Mouse (Mus musculus) heart, embryonic 14.5 days (tissue): ENCODE data around the gene Scaf1. TPM values are rescaled to one million over a fixed set of nuclear protein-coding genes. Genes with fewer than 3 reads are reported as not detected.

ENCODE experiments used
- ATAC-seq: fragments of 200-750 bp; cut with Nextera tagmentation; 2 replicates; pipeline ENCODE4 v1.8.0; 2017; ENCODE audit warnings: low read depth, moderate TSS enrichment; ENCODE audit not compliant: insufficient number of reproducible peaks, insufficient read depth, low FRiP score
- H3K27ac ChIP-seq, 2 experiments: fragments of 200-500 bp in 1 of 2; fragments of 300-500 bp in 1 of 2; sonication (generic) in 1 of 2; replicated peaks in 1 of 2; 2 replicates each; pipeline ENCODE4 v1.5.1; 2012 to 2014; ENCODE audit warnings: low read depth in 2 of 2, low read length in 2 of 2, control low read depth in 1 of 2, mild to moderate bottlenecking in 1 of 2, mixed read lengths in 1 of 2; ENCODE audit not compliant: control insufficient read depth in 1 of 2, insufficient read depth in 1 of 2
- H3K27me3 ChIP-seq: fragments of 300-500 bp; sonication (generic); 2 replicates; pipeline ENCODE4 v1.6.1; 2014; ENCODE audit warnings: mild to moderate bottlenecking, low read length, control low read depth; ENCODE audit not compliant: control insufficient read depth, insufficient read depth
- H3K36me3 ChIP-seq: fragments of 300-500 bp; sonication (generic); 2 replicates; pipeline ENCODE4 v1.6.1; 2014; ENCODE audit warnings: mild to moderate bottlenecking, control low read depth, low read length, mixed read lengths; ENCODE audit not compliant: control insufficient read depth, insufficient read depth
- H3K4me1 ChIP-seq, 2 experiments: fragments of 200-500 bp in 1 of 2; fragments of 300-500 bp in 1 of 2; sonication (generic) in 1 of 2; 2 replicates each; pipeline ENCODE4 v1.6.1; 2012 to 2014; ENCODE audit warnings: low read length in 2 of 2, control low read depth in 1 of 2, mixed read lengths in 1 of 2; ENCODE audit not compliant: control insufficient read depth in 2 of 2, insufficient read depth in 2 of 2
- H3K4me2 ChIP-seq: fragments of 300-500 bp; sonication (generic); 2 replicates; pipeline ENCODE4 v1.6.1; 2014; ENCODE audit warnings: mild to moderate bottlenecking, low read length
- H3K4me3 ChIP-seq, 2 experiments: fragments of 200-500 bp in 1 of 2; fragments of 300-500 bp in 1 of 2; sonication (generic) in 1 of 2; 2 replicates each; pipeline ENCODE4 v1.5.1; 2012 to 2014; ENCODE audit warnings: low read length in 2 of 2, mild to moderate bottlenecking in 2 of 2, control low read depth in 1 of 2, low read depth in 1 of 2, moderate library complexity in 1 of 2; ENCODE audit not compliant: control insufficient read depth in 1 of 2, insufficient read depth in 1 of 2
- H3K9ac ChIP-seq: fragments of 300-500 bp; sonication (generic); 2 replicates; pipeline ENCODE4 v1.6.1; 2014; ENCODE audit warnings: mild to moderate bottlenecking, low read length
- H3K9me3 ChIP-seq: fragments of 300-500 bp; sonication (generic); 2 replicates; pipeline ENCODE4 v1.6.1; 2016; ENCODE audit warnings: low read length, control low read depth; ENCODE audit not compliant: control insufficient read depth
- WGBS: fragments of 180-500 bp; shearing (Covaris S2); extraction: QIAGEN DNeasy Blood & Tissue Kit; methylation state at CpG from one replicate; pipeline ENCODE4 v1.1.7; 2014; 5-methylcytosine and 5-hydroxymethylcytosine counted together
- polyA plus RNA-seq: library from polyadenylated mRNA; unstranded; fragments of >200 nt; fragmentation: Nextera tagmentation; extraction: Ambion mirVana; gene quantifications from 2 replicates; pipeline ENCODE4 v1.2.1, GENCODE M21; 2014

The Scaf1 gene
- polyA plus RNA-seq, 1 experiment from 2014 or later = 36.2 TPM

- Histone ChIP-seq H3K4me1 (peaks cover 12 to 29% of the 10 kb centered on the region in 2 experiments), H3K9ac (peak within 1 kb of the TSS; percentile 99), H3K27me3 (no peaks in the 10 kb centered on the region), H3K4me3 (peak within 1 kb of the TSS; percentile 79 to 96), H3K27ac (peak within 1 kb of the TSS; percentile 94 to 96), H3K36me3 (peaks cover 48% of the 10 kb centered on the region), H3K9me3 (no peaks in the 10 kb centered on the region), H3K4me2 (peak within 1 kb of the TSS; percentile 84)
- under 1% methylated on average over 42 of the region's 42 CpGs for WGBS
- ATAC-seq = peak; percentile 95
Measured at GRCm38 (mm10) chr7:44986192-44986878, 29.8 kb downstream of the Scaf1 start, which contains the start of gene Prmt1. Prmt1 (minus strand) TSS chr7:44986568.

- peak; percentile 5 for ATAC-seq
- Histone ChIP-seq H3K9ac (peak overlapping the region; percentile 99), H3K4me3 (peak overlapping the region; percentile 64 to 96), H3K4me2 (peak overlapping the region; percentile 78), H3K27ac (peak overlapping the region; percentile 70 to 96), H3K27me3 (no peaks in the 10 kb centered on the region), H3K9me3 (no peaks in the 10 kb centered on the region), H3K4me1 (peaks cover 12 to 29% of the 10 kb centered on the region in 2 experiments), H3K36me3 (peaks cover 48% of the 10 kb centered on the region)
- under 1% methylated on average over 42 of the region's 45 CpGs for WGBS
Measured at GRCm38 (mm10) chr7:44985595-44986191, 30.5 kb downstream of the Scaf1 start.

GRCm38 (mm10) chr7:44984833-44985164, 31.4 kb downstream of the Scaf1 start:
- H3K4me3 ChIP-seq = peak overlapping the region; percentile 0 to 96; a peak in 3 of 4 replicates
- H3K4me1 ChIP-seq = peaks cover 12 to 29% of the 10 kb centered on the region in 2 experiments
- peaks cover 49% of the 10 kb centered on the region for H3K36me3 ChIP-seq
- no peaks in the 10 kb centered on the region for H3K9me3 ChIP-seq
- peak overlapping the region in 1 of 2 experiments; percentile 96; a peak in 2 of 4 replicates for H3K27ac ChIP-seq
- H3K27me3 ChIP-seq = no peaks in the 10 kb centered on the region
- ATAC-seq = no peak
- H3K4me2 ChIP-seq = peak overlapping the region; percentile 78
- 46% methylated on average over 3 of the region's 3 CpGs for WGBS
- peak overlapping the region; percentile 99 for H3K9ac ChIP-seq

- WGBS = 68% methylated on average over 7 of the region's 7 CpGs
- Histone ChIP-seq H3K9ac (peak overlapping the region; percentile 99), H3K9me3 (no peaks in the 10 kb centered on the region), H3K27me3 (no peaks in the 10 kb centered on the region), H3K4me2 (peak overlapping the region; percentile 78; the same call in 1 of the 2 replicates), H3K4me1 (peaks cover 12 to 29% of the 10 kb centered on the region in 2 experiments), H3K27ac (peak overlapping the region in 1 of 2 experiments; percentile 96; a peak in 2 of 4 replicates), H3K36me3 (peaks cover 50% of the 10 kb centered on the region), H3K4me3 (peak overlapping the region in 1 of 2 experiments; percentile 96; a peak in 1 of 4 replicates)
- ATAC-seq = no peak
Measured at GRCm38 (mm10) chr7:44983944-44984832, 32.0 kb downstream of the Scaf1 start.

GRCm38 (mm10) chr7:44983085-44983484, 33.1 kb downstream of the Scaf1 start:
- Histone ChIP-seq H3K4me2 (no peak overlapping the region), H3K4me3 (no peak overlapping the region), H3K36me3 (peaks cover 59% of the 10 kb centered on the region), H3K9me3 (no peaks in the 10 kb centered on the region), H3K27me3 (no peaks in the 10 kb centered on the region), H3K4me1 (peaks cover 10 to 22% of the 10 kb centered on the region in 2 experiments), H3K9ac (no peak overlapping the region), H3K27ac (0 out of 4 replicates have a peak overlapping the region, but pooled peaks of 1 of the 2 experiments have one; percentile 26)
- ATAC-seq = no peak
- 34% methylated on average over 6 of the region's 6 CpGs for WGBS

- no peak for ATAC-seq
- H3K4me3 ChIP-seq = no peak overlapping the region
- H3K4me2 ChIP-seq = no peak overlapping the region
- H3K9me3 ChIP-seq = no peaks in the 10 kb centered on the region
- H3K27ac ChIP-seq = no peak overlapping the region
- WGBS = 96% methylated on average over 8 of the region's 8 CpGs
- no peaks in the 10 kb centered on the region for H3K27me3 ChIP-seq
- H3K9ac ChIP-seq = no peak overlapping the region
- peaks cover 74% of the 10 kb centered on the region for H3K36me3 ChIP-seq
- H3K4me1 ChIP-seq = peaks cover 7 to 18% of the 10 kb centered on the region in 2 experiments
Measured at GRCm38 (mm10) chr7:44981539-44981938, 34.6 kb downstream of the Scaf1 start.

- 93% methylated on average over 3 of the region's 3 CpGs for WGBS
Measured at GRCm38 (mm10) chr7:44978300-44978699, 37.9 kb downstream of the Scaf1 start.

More at GRCm38 (mm10) chr7:44978300-44978699, 37.9 kb downstream of the Scaf1 start:
- no peak overlapping the region for H3K9ac ChIP-seq
- H3K36me3 ChIP-seq = peaks cover 78% of the 10 kb centered on the region
- H3K4me3 ChIP-seq = no peak overlapping the region
- peaks cover 0 to 14% of the 10 kb centered on the region in 2 experiments; a peak in 1 of 4 replicates for H3K4me1 ChIP-seq
- H3K9me3 ChIP-seq = no peaks in the 10 kb centered on the region
- no peak overlapping the region for H3K4me2 ChIP-seq
- no peak overlapping the region for H3K27ac ChIP-seq
- no peak for ATAC-seq
- no peaks in the 10 kb centered on the region for H3K27me3 ChIP-seq
